Mouse (Mus musculus): Measurements from ENCODE around the gene Palm2.

Palm2 gene

DNA sequence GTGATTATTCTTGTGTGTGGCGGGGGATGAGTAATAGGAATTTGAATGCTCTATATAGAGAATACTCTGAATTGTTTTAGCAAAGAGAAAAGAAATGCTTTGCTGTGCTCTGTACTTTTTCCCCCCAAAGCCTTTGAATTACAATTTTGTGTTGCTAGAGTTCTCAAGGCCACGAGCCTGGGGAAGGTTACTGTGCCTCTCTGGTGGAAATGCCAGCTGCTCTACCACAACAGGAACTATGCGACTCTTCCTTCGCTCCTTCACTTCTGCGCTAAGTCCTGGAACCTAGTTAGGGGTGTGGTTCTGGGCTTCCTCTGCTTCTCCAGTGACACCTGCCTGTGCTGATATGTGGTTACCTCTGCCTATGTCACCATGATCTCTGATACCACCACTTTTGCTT lies 178.7 kb downstream of the Palm2 start:
- DNase-seq (ENCODE audit: low read depth, low spot score) = no peak

DNA sequence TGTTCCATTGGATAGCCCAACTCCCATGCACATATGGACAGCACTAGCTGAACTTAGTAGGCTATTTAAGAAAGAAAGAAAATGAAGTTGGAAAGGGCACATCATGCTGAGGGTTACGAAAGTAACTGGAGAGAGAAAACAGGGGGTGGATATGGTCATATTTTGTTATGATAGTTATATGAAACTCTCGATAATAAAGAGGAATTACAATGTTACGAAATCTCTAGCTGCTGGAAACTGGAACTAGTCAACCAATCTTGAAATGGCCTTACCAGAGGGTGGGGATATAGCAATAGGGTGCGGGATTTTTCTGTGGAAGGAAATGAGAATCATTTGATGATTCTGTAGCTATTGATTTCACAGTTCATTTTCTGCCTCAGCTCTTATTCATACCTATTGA lies 180.6 kb downstream of the Palm2 start:
- no peak for DNase-seq (ENCODE audit: low read depth, low spot score)

DNA sequence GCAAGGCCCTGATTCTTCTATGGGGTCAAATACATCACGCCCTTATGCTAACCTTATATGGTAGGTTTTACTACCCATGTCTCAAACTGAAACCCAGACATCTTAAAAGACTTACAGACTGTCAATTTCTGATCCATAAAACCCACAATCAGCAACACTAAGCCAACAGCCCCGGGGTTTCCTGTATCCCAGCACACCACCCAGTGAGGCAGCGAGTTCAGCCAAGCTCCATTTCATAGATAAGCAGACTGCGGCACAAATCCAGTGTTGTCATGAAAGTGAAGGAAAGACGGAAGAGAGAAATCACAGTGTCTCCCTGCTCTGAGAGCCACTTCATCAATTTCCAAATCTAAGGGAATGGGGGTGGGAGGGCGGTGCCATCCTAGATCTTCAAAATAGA lies 184.7 kb downstream of the Palm2 start:
- DNase-seq (ENCODE audit: low read depth, low spot score) = no peak

DNA sequence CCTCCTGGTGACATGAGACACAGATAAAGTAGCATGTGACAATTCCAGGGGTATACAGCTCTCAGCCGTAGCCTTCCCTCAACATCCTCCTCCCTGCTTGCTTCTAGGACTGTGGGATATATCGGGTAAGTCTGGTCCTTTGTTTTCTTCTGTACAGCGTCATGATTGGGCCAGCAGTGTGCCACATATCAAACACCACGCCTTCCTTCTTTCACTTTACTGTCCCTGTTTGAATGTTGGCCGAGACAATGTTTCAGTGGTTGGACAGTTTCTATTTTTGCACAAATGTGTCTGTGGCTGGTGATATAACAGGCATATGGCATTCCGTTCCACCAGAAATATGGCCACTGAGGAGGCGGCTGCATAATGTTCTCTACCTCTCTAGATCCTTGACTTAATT lies 188.8 kb downstream of the Palm2 start:
- no peak for DNase-seq (ENCODE audit: low read depth, low spot score)

DNA sequence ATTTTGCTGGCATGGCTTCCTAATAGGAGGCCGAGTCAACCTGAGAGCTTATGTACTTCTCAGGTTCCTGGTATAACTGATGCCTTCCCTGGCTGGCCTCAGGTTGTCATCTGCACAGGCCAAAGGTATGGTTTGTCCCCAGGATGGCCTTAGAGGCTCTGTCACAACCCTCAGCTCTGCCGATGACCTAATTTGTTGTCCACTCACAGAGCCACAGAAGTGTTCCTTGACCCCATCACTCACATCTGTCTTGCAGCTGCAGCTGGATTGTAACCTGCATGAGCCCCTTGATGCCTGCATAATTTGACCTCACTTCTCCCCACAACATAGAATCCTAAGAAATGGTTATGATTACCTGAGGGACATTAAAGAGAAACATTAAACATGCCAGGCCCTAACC lies 190.8 kb downstream of the Palm2 start:
- no peak for DNase-seq (ENCODE audit: low read depth, low spot score)

DNA sequence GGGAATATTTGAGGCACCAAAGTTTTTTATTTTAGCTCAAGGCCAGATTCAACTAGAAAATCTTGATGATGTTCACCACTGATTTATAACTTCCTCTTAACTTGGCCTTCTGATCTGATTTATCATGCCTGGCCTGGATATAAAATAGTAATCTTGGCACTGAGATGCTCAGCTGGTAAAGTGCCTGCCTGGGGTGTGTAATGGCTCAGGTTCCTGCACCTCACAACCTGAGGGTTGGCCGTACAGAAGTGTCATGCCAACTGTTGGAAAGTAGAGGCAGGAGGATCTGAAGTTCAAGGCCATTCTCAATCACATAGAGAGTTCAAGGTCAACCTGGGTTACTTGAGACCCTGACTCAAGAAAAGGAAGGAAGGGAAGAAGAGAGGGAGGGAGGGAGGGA lies 191.3 kb downstream of the Palm2 start:
- DNase-seq (ENCODE audit: low read depth, low spot score) = no peak

DNA sequence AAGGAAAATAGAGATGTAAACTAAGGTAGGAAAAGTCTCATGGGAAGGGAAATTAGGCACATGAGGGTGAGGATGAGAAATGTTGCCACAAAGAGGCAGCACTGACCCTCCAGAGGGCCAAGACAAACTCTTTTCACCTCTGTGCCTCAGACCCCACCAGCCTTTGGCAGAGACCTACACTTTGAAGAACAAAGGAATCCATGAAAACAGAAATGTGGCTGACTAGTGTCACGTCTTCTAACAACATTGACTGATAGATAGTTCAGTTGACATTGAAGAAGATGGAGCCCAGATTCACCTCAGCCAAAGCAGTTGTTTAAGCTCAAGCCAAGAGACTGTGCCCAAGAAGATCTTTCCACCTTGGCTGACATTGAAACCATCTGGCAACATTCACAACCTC lies 191.7 kb downstream of the Palm2 start:
- no peak for DNase-seq (ENCODE audit: low read depth, low spot score)

DNA sequence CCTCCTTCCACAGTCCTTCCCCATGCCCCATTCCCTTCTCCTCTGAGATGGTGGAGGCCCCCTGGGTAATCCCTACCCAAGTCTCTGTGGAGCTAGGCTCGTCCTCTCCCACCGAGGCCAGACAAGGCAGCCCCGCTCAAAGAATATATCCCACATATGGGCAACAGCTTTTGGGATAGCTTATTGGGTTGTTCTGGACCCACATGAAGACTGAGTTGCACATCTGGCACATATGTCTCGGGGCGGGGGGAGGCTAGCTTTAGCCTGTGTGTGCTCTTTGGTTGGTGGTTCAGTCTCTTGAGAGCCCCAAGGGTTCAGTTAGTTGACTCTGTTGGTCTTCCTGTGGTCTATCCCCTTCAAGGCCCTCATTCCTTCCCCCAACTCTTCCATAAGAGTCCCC lies 192.9 kb downstream of the Palm2 start:
- DNase-seq (ENCODE audit: low read depth, low spot score) = no peak

DNA sequence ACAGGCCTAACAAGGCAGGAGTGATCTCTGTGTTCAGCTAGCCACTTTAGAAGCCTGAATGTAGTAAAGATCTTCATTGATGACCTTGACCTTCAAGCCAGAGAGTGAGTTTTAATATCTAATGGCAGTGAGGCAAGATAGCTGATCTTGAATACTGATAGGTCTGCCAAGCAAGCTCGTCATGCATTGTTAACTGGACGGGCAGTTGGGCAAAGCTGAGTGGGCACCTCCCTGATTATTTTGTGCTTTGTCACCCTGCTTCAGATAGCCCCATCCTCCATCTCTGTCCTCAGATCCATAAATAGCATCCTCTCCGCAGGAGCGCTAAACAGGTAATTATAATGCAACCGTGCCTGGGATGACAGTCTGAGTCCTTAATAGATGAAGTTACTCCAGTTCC lies 198.3 kb downstream of the Palm2 start:
- no peak for DNase-seq (ENCODE audit: low read depth, low spot score)

DNA sequence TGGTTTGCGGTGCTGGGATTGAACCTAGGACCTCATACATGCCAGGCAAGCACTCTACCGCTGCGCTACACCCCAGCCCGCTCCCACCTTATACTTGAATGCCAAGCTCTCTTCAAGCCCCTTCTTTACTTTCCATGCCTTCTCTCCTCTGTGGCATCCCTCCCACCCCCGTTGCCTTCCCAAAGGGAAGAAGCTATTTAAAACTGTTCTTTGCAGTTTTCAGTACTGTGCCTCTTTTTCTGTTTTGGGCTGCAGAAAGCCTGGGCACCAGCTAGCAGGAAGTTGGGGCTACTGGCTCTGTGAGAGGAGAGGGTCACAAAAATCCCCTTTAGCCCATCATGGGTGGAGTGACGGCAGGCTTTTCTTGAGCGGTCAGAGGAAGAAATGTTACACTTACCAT lies 199.0 kb downstream of the Palm2 start:
- DNase-seq (ENCODE audit: low read depth, low spot score) = no peak

DNA sequence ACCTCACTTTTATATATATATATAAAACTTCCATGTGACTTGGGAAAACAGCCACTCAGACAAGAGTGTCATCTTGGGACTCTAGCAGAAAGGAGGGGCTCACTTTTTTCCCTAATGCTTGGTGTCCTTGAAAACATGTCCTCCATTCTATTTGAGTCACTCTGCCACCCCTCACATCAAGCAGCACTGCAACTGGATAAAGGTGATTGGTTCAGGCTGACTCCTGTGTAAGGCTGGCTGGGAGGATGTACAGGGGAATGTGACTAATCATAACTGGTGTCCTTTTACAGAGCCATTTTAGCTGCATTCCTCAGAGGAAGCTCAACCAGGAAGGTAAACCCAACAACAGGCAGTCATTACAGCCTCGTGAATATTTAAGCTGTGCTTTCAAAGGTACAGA lies 200.9 kb downstream of the Palm2 start:
- DNase-seq (ENCODE audit: low read depth, low spot score) = no peak

DNA sequence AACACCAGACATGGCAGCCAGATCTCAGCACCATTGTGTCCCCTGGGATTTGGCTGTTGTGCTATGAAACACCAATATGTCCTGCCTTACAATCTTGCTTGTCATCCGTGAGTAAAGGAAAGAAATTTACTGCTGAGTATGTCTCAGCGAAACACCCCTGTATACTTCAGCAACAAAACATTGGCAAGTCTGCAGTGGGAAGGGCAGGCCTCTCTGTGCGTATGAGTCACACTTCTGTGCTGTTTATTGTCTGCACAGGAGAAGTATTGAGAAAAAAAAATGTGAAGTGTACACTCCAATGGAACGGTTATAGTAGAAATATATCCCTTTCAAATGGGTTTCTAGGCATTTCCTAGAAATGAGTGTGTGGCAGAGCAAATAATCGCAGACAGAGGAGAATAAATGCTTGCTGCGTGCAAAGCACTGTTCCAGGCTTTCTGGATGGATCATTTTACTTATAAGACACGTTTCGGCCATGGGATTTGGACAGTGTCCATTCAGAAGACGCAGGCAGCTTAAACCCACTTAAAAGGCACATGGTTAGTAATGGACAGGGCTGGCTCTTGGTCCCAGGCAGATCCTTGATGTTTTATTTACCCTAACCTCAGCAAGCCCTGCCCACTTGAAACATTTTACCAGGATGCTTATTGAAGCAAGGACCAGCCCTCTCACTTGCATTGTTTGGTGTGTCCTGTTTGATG lies 202.9 kb downstream of the Palm2 start:
- DNase-seq (ENCODE audit: low read depth, low spot score) = no peak

DNA sequence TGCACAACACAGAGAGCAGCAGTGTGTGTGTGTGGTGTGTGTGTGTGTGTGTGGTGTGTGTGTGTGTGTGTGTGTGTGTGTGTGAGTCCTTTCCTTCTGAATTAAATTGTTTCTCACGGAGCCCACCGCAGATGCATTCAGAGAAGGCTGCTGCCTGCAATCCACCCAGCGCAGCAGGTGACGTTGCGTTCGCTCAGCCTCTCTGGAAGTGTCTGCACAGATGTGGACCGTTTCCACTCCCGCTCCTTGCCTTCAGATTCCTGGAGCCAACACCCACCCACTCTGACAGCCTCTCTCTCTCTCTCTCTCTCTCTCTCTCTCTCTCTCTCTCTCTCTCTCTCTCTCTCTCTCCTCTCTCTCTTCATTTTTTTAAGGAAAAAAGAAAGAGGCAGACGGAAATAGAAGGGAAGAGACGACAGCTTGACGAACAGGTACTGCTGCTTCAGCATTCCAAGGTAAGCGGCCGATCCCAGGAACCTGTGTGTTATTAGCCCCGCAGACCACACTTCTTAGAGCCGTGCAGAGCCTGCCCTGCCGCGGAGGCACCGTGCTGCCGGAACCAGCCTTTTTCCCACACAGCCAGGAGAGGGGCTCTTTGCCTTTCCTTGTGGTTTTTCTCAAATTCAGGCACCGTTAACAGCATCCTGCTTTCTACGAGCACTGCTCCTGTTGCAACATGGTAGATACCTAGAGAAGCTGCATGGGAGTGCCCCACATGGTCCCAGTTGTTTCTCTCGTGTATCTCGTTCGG lies 203.8 kb downstream of the Palm2 start:
- DNase-seq (ENCODE audit: low read depth, low spot score) = no peak

DNA sequence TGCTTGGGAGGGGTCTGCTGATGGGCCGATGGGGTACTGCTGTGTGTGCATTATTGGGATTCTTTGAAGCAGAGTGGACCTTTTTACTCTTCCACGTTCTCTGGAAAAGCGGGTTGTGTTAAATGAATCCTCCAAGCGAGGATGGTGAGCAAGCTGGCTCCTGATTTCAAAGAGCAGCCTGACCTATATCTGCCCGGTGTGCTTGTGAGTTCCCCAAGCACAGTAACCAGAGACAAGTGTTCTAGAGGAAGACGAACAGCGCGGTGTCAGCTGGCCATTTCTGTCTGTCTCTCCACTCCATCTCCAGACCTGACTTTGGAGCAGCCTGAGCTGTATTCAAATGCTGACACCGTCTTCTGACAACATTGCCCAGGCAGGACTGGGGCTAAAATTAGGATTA lies 204.9 kb downstream of the Palm2 start:
- DNase-seq (ENCODE audit: low read depth, low spot score) = no peak

DNA sequence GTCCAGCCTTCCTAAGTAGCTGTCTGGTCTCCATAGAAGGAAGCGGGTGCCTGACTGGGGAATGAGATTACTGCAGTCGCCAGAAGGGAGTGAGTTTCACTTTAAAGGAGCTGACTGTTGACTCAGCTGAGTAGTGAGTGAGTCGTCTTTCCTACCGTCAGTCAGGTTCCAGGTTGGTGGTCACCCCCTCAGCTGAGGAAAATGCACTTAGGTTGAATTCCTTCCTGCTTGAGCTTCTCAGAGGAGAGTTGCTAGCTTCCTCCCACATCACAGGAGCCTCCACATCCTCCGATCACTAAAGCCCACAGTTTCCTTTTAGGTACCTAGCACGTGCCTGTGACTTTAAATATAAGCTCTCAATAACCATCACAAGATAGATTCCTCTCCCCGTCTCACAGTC lies 206.2 kb downstream of the Palm2 start:
- DNase-seq (ENCODE audit: low read depth, low spot score) = peak; percentile 73

DNA sequence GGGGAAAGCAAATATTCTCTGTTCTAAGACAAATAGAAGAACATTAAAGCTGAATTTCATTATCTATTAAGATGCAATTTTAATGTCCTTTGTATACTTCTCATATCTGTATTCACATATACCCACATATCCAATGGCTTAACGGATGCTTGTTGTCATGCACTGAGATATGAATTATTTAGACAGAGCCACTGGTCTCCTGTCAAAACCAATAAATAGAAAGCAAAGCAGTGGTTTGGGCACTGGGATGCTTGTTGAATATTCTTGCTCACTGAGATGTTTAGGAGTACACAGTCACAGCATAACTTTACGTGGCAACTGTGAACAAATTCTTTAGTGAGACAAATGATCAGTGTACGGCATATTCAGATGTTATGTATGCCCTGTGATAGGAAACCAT lies 206.9 kb downstream of the Palm2 start:
- no peak for DNase-seq (ENCODE audit: low read depth, low spot score)

DNA sequence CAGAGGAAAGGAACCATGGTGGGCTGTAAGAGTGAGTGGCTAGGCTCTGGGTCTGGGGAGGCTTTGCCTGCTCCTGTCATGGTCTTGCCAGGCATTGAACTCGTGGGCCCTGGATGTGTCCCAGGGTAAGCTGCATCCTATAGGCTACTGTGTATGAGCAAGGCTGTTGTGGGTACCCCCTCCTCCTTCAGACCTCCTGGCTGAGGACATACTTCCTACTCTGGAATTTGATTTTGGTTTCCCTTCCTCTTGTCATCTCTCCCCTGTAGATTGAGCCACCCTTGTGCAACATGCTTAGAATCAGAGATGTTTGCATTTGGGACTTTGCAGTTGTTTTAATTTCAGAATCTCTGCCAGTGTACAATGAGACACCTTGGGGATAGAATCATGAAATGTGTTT lies 216.9 kb downstream of the Palm2 start:
- no peak for DNase-seq (ENCODE audit: low read depth, low spot score)

DNA sequence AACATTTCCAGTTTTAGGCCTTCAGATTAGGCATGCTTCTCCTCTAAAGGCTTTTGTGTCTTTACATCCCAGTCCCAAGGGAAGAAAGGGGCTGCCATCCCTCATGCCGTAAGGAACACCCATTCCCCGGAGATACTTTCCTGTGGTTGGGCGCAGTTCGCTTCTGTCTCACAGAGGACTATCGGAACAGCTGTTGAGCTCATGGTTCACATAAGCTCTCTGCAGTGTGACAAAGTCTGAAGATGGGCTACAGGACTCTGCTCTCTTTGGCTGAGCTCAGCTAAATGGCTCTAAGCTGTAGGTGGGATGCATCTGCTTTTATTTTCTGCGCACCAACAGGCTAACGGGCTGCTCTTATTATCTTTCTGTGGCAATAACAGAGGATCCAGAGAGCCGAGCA lies 217.5 kb downstream of the Palm2 start:
- no peak for DNase-seq (ENCODE audit: low read depth, low spot score)

DNA sequence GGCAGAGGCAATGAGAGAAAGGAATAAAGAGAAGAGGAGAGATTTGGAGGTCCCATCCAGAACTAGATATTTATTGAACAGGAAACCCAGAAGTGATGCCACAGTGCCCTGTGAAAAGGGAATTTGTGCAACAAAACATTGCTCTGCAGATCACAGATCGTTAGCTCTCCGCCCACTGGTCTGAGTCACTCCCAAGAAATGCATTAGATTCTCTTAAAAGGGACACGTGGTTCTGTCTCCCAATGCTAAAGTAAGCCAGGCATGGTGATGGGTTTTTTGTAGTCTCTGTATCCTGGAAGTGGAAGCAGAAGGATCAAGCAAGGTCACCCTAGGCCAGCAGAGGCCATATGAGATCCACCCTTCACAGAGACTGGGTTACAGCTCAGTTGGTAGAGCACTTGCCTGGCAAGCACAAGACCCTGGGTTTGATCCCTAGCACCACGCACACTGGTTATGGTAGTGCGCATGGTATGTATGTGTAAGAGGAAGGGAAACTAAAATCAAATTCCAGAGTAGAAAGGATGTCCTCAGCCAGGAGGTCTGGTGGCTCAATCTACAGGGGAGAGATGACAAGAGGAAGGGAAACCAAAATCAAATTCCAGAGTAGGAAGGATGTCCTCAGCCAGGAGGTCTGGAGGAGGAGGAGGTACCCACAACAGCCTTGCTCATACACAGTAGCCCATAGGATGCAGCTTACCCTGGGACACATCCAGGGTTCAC lies 218.3 kb downstream of the Palm2 start:
- no peak for DNase-seq (ENCODE audit: low read depth, low spot score)

DNA sequence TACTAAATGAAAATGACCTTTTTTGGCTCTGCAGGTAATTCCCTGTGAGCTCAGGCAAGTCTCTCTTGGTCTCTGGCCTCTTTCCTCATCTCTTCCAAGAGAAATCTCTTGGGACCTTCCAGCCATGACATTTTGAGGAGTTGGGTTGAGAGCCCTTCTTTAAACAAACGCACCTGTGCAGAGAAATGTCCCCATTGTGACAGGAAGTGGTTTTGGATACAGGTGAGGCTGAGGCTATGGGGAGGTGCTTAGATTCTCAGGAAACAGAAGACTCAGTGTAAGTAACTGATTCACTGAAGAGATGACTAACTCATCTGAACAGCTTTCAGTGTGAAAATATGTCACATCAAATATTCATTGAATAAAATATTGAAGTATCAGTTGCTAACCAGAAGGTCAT lies 221.9 kb downstream of the Palm2 start:
- no peak for DNase-seq (ENCODE audit: low read depth, low spot score)

DNA sequence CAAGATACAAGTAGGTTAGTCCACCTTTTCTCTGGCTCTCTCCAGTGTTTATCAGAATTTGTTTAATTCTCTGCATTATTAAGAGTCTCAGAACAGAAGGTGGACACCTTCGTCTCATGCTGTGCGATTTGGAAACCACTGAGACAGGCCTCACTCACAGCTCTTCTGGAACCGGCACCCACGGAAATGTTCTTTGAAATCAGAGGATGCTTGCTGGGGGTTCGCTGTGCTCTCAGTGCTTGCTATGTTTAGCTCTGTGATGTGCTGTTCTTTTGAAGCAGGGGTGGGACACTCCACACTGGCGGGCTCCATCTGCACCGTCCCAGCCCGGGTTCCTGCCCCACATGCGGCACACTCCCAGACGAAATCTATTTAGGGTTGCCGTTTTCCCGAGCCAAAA lies 222.3 kb downstream of the Palm2 start:
- peak; percentile 20 for DNase-seq (ENCODE audit: low read depth, low spot score)

DNA sequence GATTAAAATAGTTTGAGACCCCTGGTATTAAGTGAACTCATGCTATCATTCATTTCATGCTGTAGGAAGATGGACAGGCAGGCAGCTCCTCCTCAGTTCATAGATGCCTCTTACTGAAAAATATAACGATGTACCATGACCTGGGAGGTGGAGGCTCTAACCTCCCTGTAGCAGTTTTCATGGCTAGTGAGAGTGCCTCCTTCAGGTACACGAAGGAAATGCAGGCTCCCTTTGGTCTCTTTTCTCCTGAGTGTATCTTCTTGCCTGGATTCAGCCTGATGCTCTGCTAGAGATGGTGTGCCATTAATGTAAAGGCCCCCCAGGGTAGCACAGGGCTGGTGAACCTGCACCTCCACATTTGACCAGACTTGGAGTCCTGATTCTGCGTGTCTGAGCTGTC lies 222.8 kb downstream of the Palm2 start:
- DNase-seq (ENCODE audit: low read depth, low spot score) = no peak

DNA sequence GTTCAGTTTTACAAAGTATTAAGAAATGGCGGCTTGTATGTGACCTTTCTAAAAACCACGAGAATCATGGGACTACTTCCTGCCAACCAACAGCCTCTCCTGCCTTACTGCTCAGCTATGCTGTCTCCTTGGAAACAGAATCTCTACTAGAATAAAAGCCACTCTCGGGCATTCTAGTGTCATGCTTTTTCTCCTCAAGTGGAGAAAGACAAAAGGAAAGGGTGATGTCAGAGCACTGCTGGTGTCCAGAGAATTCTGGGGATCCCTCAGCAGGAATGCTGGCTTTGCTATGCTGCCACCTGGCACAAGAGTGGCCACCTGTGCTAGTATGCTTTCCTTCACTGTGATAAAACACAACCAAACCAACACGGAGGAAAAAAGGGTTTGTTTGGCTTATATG lies 226.4 kb downstream of the Palm2 start:
- no peak for DNase-seq (ENCODE audit: low read depth, low spot score)
